Mouse (Mus musculus) T-helper 17 cell (primary cell): ENCODE results near the gene Exoc6b.

ENCODE experiments used
- in situ Hi-C, 2 experiments: fragments of 300-600 bp; cut with MboI, MseI; formaldehyde crosslinking; loops; 1 replicate in 1 of 2; 2 replicates in 1 of 2; pipeline ENCODE4 v1.15.1; 2025; ENCODE audit warnings: high pct_unique_total_duplicates in 2 of 2

Gene Exoc6b

GRCm38 (mm10) chr6:84742227-84742626 is 327.1 kb downstream of the Exoc6b start:
- in situ Hi-C loops: loop anchor here (5.0 kb wide), 2 partner anchors 50 kb away; no protein-coding TSS in a partner anchor

GRCm38 (mm10) chr6:84736942-84737341 is 332.4 kb downstream of the Exoc6b start:
- in situ Hi-C loops: no loop called here

GRCm38 (mm10) chr6:84726876-84727275 is 342.4 kb downstream of the Exoc6b start:
- in situ Hi-C loops: no loop called here

GRCm38 (mm10) chr6:84713171-84713570 is 356.1 kb downstream of the Exoc6b start:
- in situ Hi-C loops: no loop called here

- in situ Hi-C loops: no loop called here
Measured at GRCm38 (mm10) chr6:84710831-84711230, 358.5 kb downstream of the Exoc6b start.

GRCm38 (mm10) chr6:84708631-84709030 is 360.7 kb downstream of the Exoc6b start:
- in situ Hi-C loops: no loop called here

- in situ Hi-C loops: no loop called here
Measured at GRCm38 (mm10) chr6:84699579-84699978, 369.7 kb downstream of the Exoc6b start.

- in situ Hi-C loops: no loop called here
Measured at GRCm38 (mm10) chr6:84698288-84698673, 371.0 kb downstream of the Exoc6b start.

GRCm38 (mm10) chr6:84697474-84698287 is 371.6 kb downstream of the Exoc6b start:
- in situ Hi-C loops: no loop called here

GRCm38 (mm10) chr6:84693844-84694243 is 375.5 kb downstream of the Exoc6b start:
- in situ Hi-C loops: loop anchor here (5.0 kb wide), 1 partner anchor 48 kb away; no protein-coding TSS in a partner anchor

- in situ Hi-C loops: loop anchor here (5.0 kb wide), 1 partner anchor 49 kb away; no protein-coding TSS in a partner anchor
Measured at GRCm38 (mm10) chr6:84693204-84693603, 376.1 kb downstream of the Exoc6b start.

GRCm38 (mm10) chr6:84691907-84692306 is 377.4 kb downstream of the Exoc6b start:
- in situ Hi-C loops: loop anchor here (5.0 kb wide), 1 partner anchor 50 kb away; no protein-coding TSS in a partner anchor

GRCm38 (mm10) chr6:84677770-84678169 is 391.5 kb downstream of the Exoc6b start:
- in situ Hi-C loops: no loop called here

GRCm38 (mm10) chr6:84674936-84675335 is 394.4 kb downstream of the Exoc6b start:
- in situ Hi-C loops: no loop called here

GRCm38 (mm10) chr6:84674136-84674535 is 395.2 kb downstream of the Exoc6b start:
- in situ Hi-C loops: no loop called here

GRCm38 (mm10) chr6:84661451-84662112 is 407.7 kb downstream of the Exoc6b start:
- in situ Hi-C loops: no loop called here

- in situ Hi-C loops: no loop called here
Measured at GRCm38 (mm10) chr6:84660982-84661381, 408.3 kb downstream of the Exoc6b start.

GRCm38 (mm10) chr6:84657091-84657490 is 412.2 kb downstream of the Exoc6b start:
- in situ Hi-C loops: no loop called here

- in situ Hi-C loops: no loop called here
Measured at GRCm38 (mm10) chr6:84656680-84657079, 412.6 kb downstream of the Exoc6b start.

- in situ Hi-C loops: no loop called here
Measured at GRCm38 (mm10) chr6:84651902-84652301, 417.4 kb downstream of the Exoc6b start.

GRCm38 (mm10) chr6:84647197-84647596 is 422.1 kb downstream of the Exoc6b start:
- in situ Hi-C loops: no loop called here

- in situ Hi-C loops: no loop called here
Measured at GRCm38 (mm10) chr6:84646696-84647095, 422.6 kb downstream of the Exoc6b start.

- in situ Hi-C loops: no loop called here
Measured at GRCm38 (mm10) chr6:84641062-84641431, 428.3 kb downstream of the Exoc6b start.
